Mouse (Mus musculus): ENCODE data around the gene Ifit2.
"Not testable (repeated sequence)": the region's sequence is repeated elsewhere in the genome, so short reads cannot be mapped to it uniquely, and the experiment has no call there.

GRCm38 (mm10) chr19:34601888-34602287, 51.4 kb downstream of the Ifit2 start, which contains the start of gene Ifit1bl1:
- TF ChIP-seq POLR2A (IDR thresholded peaks at IDR 0.05; ENCODE audit: insufficient read depth, low read depth, low read length); EP300 (IDR thresholded peaks at IDR 0.05; ENCODE audit: insufficient read depth, low read depth, low read length); CTCF (IDR thresholded peaks at IDR 0.05): not testable (repeated sequence)

Data from heart, adult 2 months (tissue).